Mouse (Mus musculus) kidney, postnatal 0 days (tissue): ENCODE data around the gene Dlgap1. TPM values are rescaled to one million over a fixed set of nuclear protein-coding genes. Genes with fewer than 3 reads are reported as not detected.

Experiments used
- ATAC-seq: fragments of 200-750 bp; cut with Nextera tagmentation; replicated peaks from 2 replicates; pipeline ENCODE4 v1.8.0; 2017; ENCODE audit warnings: low read depth, moderate number of reproducible peaks, moderate TSS enrichment, moderate library complexity; ENCODE audit not compliant: low FRiP score
- DNase-seq: peaks from one replicate; pipeline ENCODE4 v3.0.0-alpha.2; 2016; ENCODE audit warnings: low spot score
- H3K27ac ChIP-seq: fragments of 300-500 bp; sonication (generic); 2 replicates; pipeline ENCODE4 v1.5.1; 2014; ENCODE audit warnings: mild to moderate bottlenecking
- H3K27me3 ChIP-seq: fragments of 300-500 bp; sonication (generic); 2 replicates; pipeline ENCODE4 v1.6.1; 2014; ENCODE audit warnings: low read length, mixed read lengths; ENCODE audit not compliant: insufficient read depth
- H3K36me3 ChIP-seq: fragments of 300-500 bp; sonication (generic); 2 replicates; pipeline ENCODE4 v1.6.1; 2014; ENCODE audit warnings: low read length, mixed read lengths; ENCODE audit not compliant: insufficient read depth
- H3K4me1 ChIP-seq: fragments of 300-500 bp; sonication (generic); replicated peaks from 2 replicates; pipeline ENCODE4 v1.6.1; 2014; ENCODE audit warnings: antibody characterized with exemption, low read length, mixed read lengths; ENCODE audit not compliant: insufficient read depth
- H3K4me2 ChIP-seq: fragments of 300-500 bp; sonication (generic); 2 replicates; pipeline ENCODE4 v1.6.1; 2014; ENCODE audit warnings: mild to moderate bottlenecking, low read length, moderate library complexity, mixed read lengths
- H3K4me3 ChIP-seq: fragments of 300-500 bp; sonication (generic); replicated peaks from 2 replicates; pipeline ENCODE4 v1.5.1; 2014; ENCODE audit warnings: low read depth, low read length
- H3K9ac ChIP-seq: fragments of 300-500 bp; sonication (generic); 2 replicates; pipeline ENCODE4 v1.6.1; 2014; ENCODE audit warnings: low read depth, low read length
- H3K9me3 ChIP-seq: fragments of 300-500 bp; sonication (generic); replicated peaks from 2 replicates; pipeline ENCODE4 v1.6.1; 2016; ENCODE audit warnings: low read length, inconsistent platforms, mixed read lengths
- CTCF ChIP-seq: IDR thresholded peaks from 2 replicates; pipeline ENCODE4 v1.5.1; 2016; ENCODE audit warnings: antibody characterized with exemption, low read depth, mild to moderate bottlenecking, moderate library complexity
- WGBS: fragments of 180-500 bp; shearing (Covaris S2); extraction: QIAGEN DNeasy Blood & Tissue Kit; methylation state at CpG from one replicate; pipeline ENCODE4 v1.1.7; 2014; 5-methylcytosine and 5-hydroxymethylcytosine counted together
- polyA plus RNA-seq: library from polyadenylated mRNA; unstranded; fragments of >200 nt; fragmentation: Nextera tagmentation; extraction: Ambion mirVana; gene quantifications from 2 replicates; pipeline ENCODE4 v1.2.1, GENCODE M21; 2015

Gene Dlgap1
- polyA plus RNA-seq, 1 experiment from 2014 or later, result 3.6 TPM

DNA sequence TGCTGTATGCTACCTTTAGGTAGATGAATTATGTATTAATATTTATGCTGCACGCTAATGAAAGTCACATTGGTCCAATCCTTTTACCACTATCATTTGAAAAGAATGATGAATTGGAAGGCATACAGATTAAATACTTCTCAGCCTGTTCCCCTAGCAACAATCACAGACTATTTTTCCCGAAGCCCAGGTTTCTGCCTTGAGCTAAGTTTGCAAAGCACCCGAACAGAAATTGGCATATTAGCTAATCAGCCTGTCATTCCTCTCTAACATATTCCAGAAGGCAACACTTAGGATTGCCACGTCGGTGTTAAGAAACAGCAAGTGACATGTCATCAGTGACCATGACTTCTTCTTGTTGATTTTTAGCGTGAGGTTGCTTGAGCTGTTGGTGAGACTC is 619.8 kb downstream of the Dlgap1 start:
- no peaks in the 10 kb centered on the region for H3K4me1 ChIP-seq
- H3K27ac ChIP-seq, result no peak overlapping the region
- H3K9me3 ChIP-seq, result no peaks in the 10 kb centered on the region
- ATAC-seq (no peak), DNase-seq (no peak)
- 82% methylated on average over 6 of the region's 6 CpGs for WGBS
- no peaks in the 10 kb centered on the region for H3K36me3 ChIP-seq
- H3K4me2 ChIP-seq, result no peak overlapping the region
- H3K4me3 ChIP-seq, result no peak overlapping the region
- TF ChIP-seq CTCF, result no peak
- no peaks in the 10 kb centered on the region for H3K27me3 ChIP-seq
- H3K9ac ChIP-seq, result no peak overlapping the region

DNA sequence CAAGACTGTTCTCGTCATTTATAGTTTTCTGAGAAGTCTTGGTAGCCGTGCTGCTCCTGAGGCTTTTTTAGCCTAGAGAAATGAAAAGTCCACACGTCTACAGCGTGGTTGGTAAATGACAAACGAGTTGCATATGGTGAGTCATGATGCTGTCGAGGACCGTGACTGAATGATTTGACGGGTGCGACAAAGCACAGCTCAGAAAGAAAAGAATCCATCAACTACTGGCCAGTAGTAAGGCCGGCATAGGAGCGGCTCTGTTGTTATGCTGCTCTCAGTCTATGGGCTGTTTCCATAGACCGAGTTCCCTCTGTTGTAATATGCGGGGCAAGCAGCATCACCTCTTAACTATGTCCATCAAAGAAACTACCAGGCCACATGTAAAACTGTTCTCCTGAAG is 620.3 kb downstream of the Dlgap1 start:
- Histone ChIP-seq H3K9ac (no peak overlapping the region), H3K4me3 (no peak overlapping the region), H3K9me3 (no peaks in the 10 kb centered on the region), H3K27ac (no peak overlapping the region), H3K36me3 (no peaks in the 10 kb centered on the region), H3K4me2 (no peak overlapping the region), H3K4me1 (no peaks in the 10 kb centered on the region), H3K27me3 (no peaks in the 10 kb centered on the region)
- ATAC-seq (no peak), DNase-seq (no peak)
- WGBS, result 81% methylated on average over 13 of the region's 13 CpGs
- TF ChIP-seq CTCF, result no peak

DNA sequence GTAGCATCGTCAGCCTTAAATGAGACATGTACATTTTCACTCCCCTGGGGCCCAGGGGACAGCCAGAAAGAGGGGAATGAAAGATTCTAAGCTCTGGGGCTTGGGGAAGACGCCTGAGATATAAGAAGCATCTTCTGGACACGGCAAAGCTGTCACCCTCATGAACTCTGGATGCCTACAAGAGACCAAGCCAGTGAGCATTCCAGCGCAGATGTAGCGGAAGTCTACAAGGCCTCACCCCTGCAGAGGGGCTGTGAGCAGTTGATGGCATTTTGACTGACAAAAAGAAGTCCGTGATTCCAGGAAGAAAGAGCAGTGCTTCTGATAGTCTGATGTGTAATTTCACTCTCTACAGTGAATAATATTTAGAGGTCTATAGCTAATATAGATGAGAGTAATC is 621.6 kb downstream of the Dlgap1 start:
- TF ChIP-seq CTCF, result no peak
- H3K27me3 ChIP-seq, result no peaks in the 10 kb centered on the region
- no peak for ATAC-seq
- no peak overlapping the region for H3K4me3 ChIP-seq
- H3K9ac ChIP-seq, result no peak overlapping the region
- no peak overlapping the region for H3K4me2 ChIP-seq
- WGBS, result 86% methylated on average over 6 of the region's 6 CpGs
- no peaks in the 10 kb centered on the region for H3K9me3 ChIP-seq
- no peak for DNase-seq
- no peaks in the 10 kb centered on the region for H3K36me3 ChIP-seq
- no peak overlapping the region for H3K27ac ChIP-seq
- no peaks in the 10 kb centered on the region for H3K4me1 ChIP-seq

DNA sequence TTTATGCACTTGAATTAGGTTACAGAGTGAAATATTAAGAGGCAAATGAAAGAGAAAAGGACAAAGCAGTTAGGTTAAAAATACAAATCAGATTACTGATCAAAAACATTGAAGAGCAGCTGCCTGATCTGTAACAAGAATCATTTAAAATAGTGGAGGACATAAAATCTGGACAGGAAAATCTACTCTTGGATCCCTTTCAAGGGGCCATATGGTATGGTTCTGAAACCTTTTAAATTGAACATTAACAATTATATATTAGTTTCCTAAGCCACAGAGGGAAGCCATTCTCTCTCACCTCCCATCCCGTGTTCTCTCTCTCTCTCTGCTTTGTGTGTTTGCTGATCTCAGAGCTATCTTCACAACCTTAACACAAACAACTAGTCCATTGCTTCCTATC is 625.4 kb downstream of the Dlgap1 start:
- Histone ChIP-seq H3K4me3 (no peak overlapping the region), H3K27me3 (no peaks in the 10 kb centered on the region), H3K27ac (no peak overlapping the region), H3K4me1 (no peaks in the 10 kb centered on the region), H3K4me2 (no peak overlapping the region), H3K9ac (no peak overlapping the region), H3K9me3 (no peaks in the 10 kb centered on the region), H3K36me3 (no peaks in the 10 kb centered on the region)
- DNase-seq (no peak), ATAC-seq (no peak)
- no peak for TF ChIP-seq CTCF
- 70% methylated on average over 1 of the region's 1 CpGs for WGBS

DNA sequence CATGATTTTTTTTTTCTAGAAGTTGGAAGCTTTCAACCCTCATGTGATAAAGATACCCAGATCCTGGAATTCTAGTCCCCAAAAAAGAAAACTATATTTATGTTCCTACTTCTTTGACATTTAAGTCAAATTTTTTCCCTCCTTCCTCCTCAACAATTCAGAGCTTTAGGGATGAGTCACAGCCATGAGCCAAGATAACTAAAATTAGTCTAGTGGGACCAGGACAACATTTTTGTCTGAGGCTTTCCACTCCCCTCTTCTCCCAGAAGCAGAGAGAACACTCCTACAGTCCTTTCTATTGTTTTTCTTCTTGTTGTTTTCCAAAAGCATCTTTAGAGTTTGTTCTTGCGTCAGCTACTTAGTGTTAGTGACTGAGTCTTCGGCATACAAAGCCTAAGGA is 627.5 kb downstream of the Dlgap1 start:
- Histone ChIP-seq H3K27ac (no peak overlapping the region), H3K4me2 (no peak overlapping the region), H3K9ac (no peak overlapping the region), H3K36me3 (no peaks in the 10 kb centered on the region), H3K4me3 (no peak overlapping the region), H3K9me3 (no peaks in the 10 kb centered on the region), H3K4me1 (no peaks in the 10 kb centered on the region), H3K27me3 (no peaks in the 10 kb centered on the region)
- TF ChIP-seq CTCF, result no peak
- DNase-seq, result no peak
- no peak for ATAC-seq
- WGBS, result 83% methylated on average over 2 of the region's 2 CpGs

DNA sequence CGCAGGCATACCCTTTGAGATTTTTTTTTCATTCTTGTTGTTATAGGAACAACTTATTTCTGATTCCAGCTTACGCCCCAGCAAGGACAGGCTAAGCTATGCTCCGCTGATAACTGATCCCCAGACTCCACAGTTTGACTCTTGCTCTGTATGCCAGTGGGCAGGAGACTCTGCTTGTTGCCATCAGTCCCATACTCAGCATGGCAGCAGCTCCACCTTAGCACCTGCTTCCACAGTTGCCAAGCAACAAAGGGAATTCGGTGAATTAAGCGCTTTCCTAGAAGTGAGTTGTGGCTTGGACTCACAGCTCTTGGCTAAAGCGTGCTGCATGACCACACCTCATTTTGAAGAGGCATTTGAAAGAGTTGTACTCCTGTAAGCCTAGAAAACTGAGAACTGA is 631.6 kb downstream of the Dlgap1 start:
- H3K4me3 ChIP-seq, result no peak overlapping the region
- no peak overlapping the region for H3K4me2 ChIP-seq
- H3K4me1 ChIP-seq, result no peaks in the 10 kb centered on the region
- DNase-seq (no peak), ATAC-seq (no peak)
- WGBS, result 85% methylated on average over 6 of the region's 6 CpGs
- no peaks in the 10 kb centered on the region for H3K9me3 ChIP-seq
- no peak overlapping the region for H3K9ac ChIP-seq
- no peaks in the 10 kb centered on the region for H3K27me3 ChIP-seq
- H3K27ac ChIP-seq, result no peak overlapping the region
- no peaks in the 10 kb centered on the region for H3K36me3 ChIP-seq
- TF ChIP-seq CTCF, result no peak

DNA sequence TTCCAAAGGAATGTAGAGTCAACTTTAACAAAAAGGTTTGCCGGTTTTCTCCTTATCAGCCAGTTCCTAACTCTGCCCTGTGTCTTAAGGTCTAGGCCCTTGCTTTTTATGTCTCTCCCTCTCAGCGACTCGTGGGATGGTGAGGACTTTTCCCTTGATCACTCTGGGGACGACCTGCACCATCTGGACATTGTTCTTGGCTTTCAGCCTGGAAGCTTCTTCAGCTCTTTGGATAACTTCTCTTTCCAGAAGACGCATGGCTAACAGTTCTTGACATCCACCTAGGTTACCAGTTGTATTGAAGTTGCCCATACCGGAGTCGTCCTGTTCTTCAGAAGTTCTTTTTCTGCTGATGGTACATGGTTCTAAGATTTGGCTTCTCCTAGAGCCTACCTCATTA is 633.2 kb downstream of the Dlgap1 start:
- Histone ChIP-seq H3K4me1 (no peaks in the 10 kb centered on the region), H3K9me3 (no peaks in the 10 kb centered on the region), H3K27ac (no peak overlapping the region), H3K9ac (no peak overlapping the region), H3K36me3 (no peaks in the 10 kb centered on the region), H3K27me3 (no peaks in the 10 kb centered on the region), H3K4me2 (no peak overlapping the region), H3K4me3 (no peak overlapping the region)
- 74% methylated on average over 7 of the region's 7 CpGs for WGBS
- no peak for ATAC-seq
- TF ChIP-seq CTCF, result no peak
- DNase-seq, result no peak
